Mouse (Mus musculus) midbrain, embryonic 13.5 days (tissue): ENCODE measurements around the gene Il11ra1. TPM values are rescaled to one million over a fixed set of nuclear protein-coding genes. Genes with fewer than 3 reads are reported as not detected.
A peak's percentile ranks its signal among the peaks of the same experiment; 100 is the strongest.

Experiments used
- ATAC-seq: fragments of 200-750 bp; cut with Nextera tagmentation; 2 replicates; pipeline ENCODE4 v1.8.0; 2017; ENCODE audit warnings: mild to moderate bottlenecking, moderate TSS enrichment, moderate library complexity
- H3K27ac ChIP-seq: fragments of 300-500 bp; sonication (generic); 2 replicates; pipeline ENCODE4 v1.5.1; 2015; ENCODE audit warnings: inconsistent platforms, mild to moderate bottlenecking, moderate library complexity
- H3K27me3 ChIP-seq: fragments of 300-500 bp; sonication (generic); 2 replicates; pipeline ENCODE4 v1.6.1; 2015; ENCODE audit warnings: mild to moderate bottlenecking, inconsistent platforms
- H3K36me3 ChIP-seq: fragments of 300-500 bp; sonication (generic); 2 replicates; pipeline ENCODE4 v1.6.1; 2015; ENCODE audit warnings: mild to moderate bottlenecking, inconsistent platforms
- H3K4me1 ChIP-seq: fragments of 300-500 bp; sonication (generic); replicated peaks from 2 replicates; pipeline ENCODE4 v1.6.1; 2015; ENCODE audit warnings: inconsistent platforms
- H3K4me2 ChIP-seq: fragments of 300-500 bp; sonication (generic); replicated peaks from 2 replicates; pipeline ENCODE4 v1.6.1; 2015; ENCODE audit warnings: moderate library complexity, mild to moderate bottlenecking, inconsistent platforms
- H3K4me3 ChIP-seq: fragments of 300-500 bp; sonication (generic); replicated peaks from 2 replicates; pipeline ENCODE4 v1.5.1; 2015; ENCODE audit warnings: mild to moderate bottlenecking, inconsistent platforms
- H3K9ac ChIP-seq: fragments of 300-500 bp; sonication (generic); replicated peaks from 2 replicates; pipeline ENCODE4 v1.6.1; 2015; ENCODE audit warnings: mild to moderate bottlenecking, inconsistent platforms
- H3K9me3 ChIP-seq: fragments of 300-500 bp; sonication (generic); 2 replicates; pipeline ENCODE4 v1.6.1; 2016; ENCODE audit warnings: mild to moderate bottlenecking, inconsistent platforms
- WGBS: fragments of 180-500 bp; shearing (Covaris S2); methylation state at CpG from one replicate; pipeline ENCODE4 v1.1.7; 2015; 5-methylcytosine and 5-hydroxymethylcytosine counted together
- polyA plus RNA-seq: library from polyadenylated mRNA; unstranded; fragments of >200 nt; fragmentation: Nextera tagmentation; extraction: Ambion mirVana; gene quantifications from 2 replicates; pipeline ENCODE4 v1.2.1, GENCODE M21; 2015

Gene Il11ra1
- polyA plus RNA-seq, 1 experiment from 2014 or later = 34.0 TPM

DNA sequence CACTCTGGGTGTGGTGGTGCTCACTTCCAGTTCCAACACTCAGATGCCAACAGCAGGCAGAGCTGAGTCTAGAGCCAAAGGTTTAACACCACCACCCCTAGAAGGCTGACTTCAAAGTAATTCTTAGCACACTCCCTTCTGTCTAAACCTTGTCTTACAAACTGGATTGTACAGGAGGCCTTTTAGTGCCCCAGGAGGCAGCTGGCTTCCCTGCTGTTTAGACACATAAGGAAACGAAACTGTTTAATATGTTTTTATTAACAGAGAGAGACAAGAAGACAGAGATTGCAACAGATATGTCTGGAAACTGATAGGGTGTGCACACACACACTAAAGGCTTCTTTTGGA, 38.4 kb downstream of the Il11ra1 start:
- Histone ChIP-seq H3K36me3 (peaks cover 13% of the 10 kb centered on the region; the same call in 1 of the 2 replicates), H3K4me3 (no peak overlapping the region), H3K9me3 (no peaks in the 10 kb centered on the region), H3K4me2 (no peak overlapping the region), H3K27me3 (peaks cover 10% of the 10 kb centered on the region; the same call in 1 of the 2 replicates), H3K9ac (no peak overlapping the region), H3K4me1 (peaks cover 21% of the 10 kb centered on the region), H3K27ac (no peak overlapping the region)
- no peak for ATAC-seq
- WGBS = 65% methylated on average over 1 of the region's 1 CpGs

- H3K27me3 ChIP-seq = peaks cover 3% of the 10 kb centered on the region; the same call in 1 of the 2 replicates
- no peak overlapping the region for H3K4me3 ChIP-seq
- no peak for ATAC-seq
- no peaks in the 10 kb centered on the region for H3K9me3 ChIP-seq
- H3K4me1 ChIP-seq = peaks cover 21% of the 10 kb centered on the region
- peaks cover 13% of the 10 kb centered on the region; the same call in 1 of the 2 replicates for H3K36me3 ChIP-seq
- H3K9ac ChIP-seq = no peak overlapping the region
- H3K27ac ChIP-seq = no peak overlapping the region
- H3K4me2 ChIP-seq = peak overlapping the region; percentile 83
- 95% methylated on average over 13 of the region's 13 CpGs for WGBS
Measured at GRCm38 (mm10) chr4:41739260-41739659, 39.5 kb downstream of the Il11ra1 start.

- H3K4me2 ChIP-seq = peak overlapping the region; percentile 83
- peak overlapping the region; percentile 79 for H3K9ac ChIP-seq
- ATAC-seq = peak; percentile 89
- H3K36me3 ChIP-seq = peaks cover 13% of the 10 kb centered on the region; the same call in 1 of the 2 replicates
- H3K27me3 ChIP-seq = peaks cover 3% of the 10 kb centered on the region; the same call in 1 of the 2 replicates
- WGBS = 1% methylated on average over 48 of the region's 48 CpGs
- H3K4me3 ChIP-seq = peak overlapping the region; percentile 64
- H3K4me1 ChIP-seq = peaks cover 21% of the 10 kb centered on the region
- H3K9me3 ChIP-seq = no peaks in the 10 kb centered on the region
- peak overlapping the region; percentile 81 for H3K27ac ChIP-seq
Measured at GRCm38 (mm10) chr4:41740380-41741157, 40.8 kb downstream of the Il11ra1 start.

GRCm38 (mm10) chr4:41741158-41741560, 41.4 kb downstream of the Il11ra1 start:
- under 1% methylated on average over 27 of the region's 27 CpGs for WGBS
- peak overlapping the region; percentile 64 for H3K4me3 ChIP-seq
- peak; percentile 96 for ATAC-seq
- H3K4me2 ChIP-seq = peak overlapping the region; percentile 83
- peaks cover 13% of the 10 kb centered on the region; the same call in 1 of the 2 replicates for H3K36me3 ChIP-seq
- peak overlapping the region; percentile 79 for H3K9ac ChIP-seq
- peaks cover 21% of the 10 kb centered on the region for H3K4me1 ChIP-seq
- H3K27ac ChIP-seq = peak overlapping the region; percentile 81
- H3K9me3 ChIP-seq = peaks cover 4% of the 10 kb centered on the region; the same call in 1 of the 2 replicates
- peaks cover 3% of the 10 kb centered on the region; the same call in 1 of the 2 replicates for H3K27me3 ChIP-seq

DNA sequence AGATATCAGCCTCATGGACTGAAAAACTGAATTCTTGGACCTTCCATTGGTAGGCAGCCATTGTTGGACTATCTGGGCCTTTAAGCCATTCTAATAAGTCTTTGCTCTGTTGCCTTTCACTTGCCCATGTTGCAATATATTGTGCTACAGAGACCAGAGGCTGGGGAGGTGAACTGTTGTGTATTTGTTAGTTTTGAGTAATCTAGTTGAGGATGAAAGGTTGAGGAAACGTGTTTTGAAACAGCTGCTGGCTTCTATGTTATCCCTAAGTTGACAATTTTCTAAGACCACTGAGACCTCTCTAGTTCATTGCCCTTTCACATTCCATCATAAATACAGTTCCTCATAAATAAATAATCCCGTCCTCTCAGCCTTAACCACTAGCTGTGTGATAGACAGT, 44.3 kb downstream of the Il11ra1 start:
- peaks cover 3% of the 10 kb centered on the region; the same call in 1 of the 2 replicates for H3K27me3 ChIP-seq
- 72% methylated on average over 2 of the region's 2 CpGs for WGBS
- H3K4me1 ChIP-seq = peaks cover 20% of the 10 kb centered on the region
- peaks cover 15% of the 10 kb centered on the region for H3K9me3 ChIP-seq
- H3K4me2 ChIP-seq = no peak overlapping the region
- H3K4me3 ChIP-seq = no peak overlapping the region
- no peak overlapping the region for H3K27ac ChIP-seq
- ATAC-seq = no peak
- 0 out of 2 replicates have a peak, but pooled peaks cover 5% of the 10 kb centered on the region for H3K36me3 ChIP-seq
- H3K9ac ChIP-seq = no peak overlapping the region

- Histone ChIP-seq H3K36me3 (no peaks in the 10 kb centered on the region), H3K4me3 (no peak overlapping the region), H3K4me2 (no peak overlapping the region), H3K27me3 (peaks cover 3% of the 10 kb centered on the region; the same call in 1 of the 2 replicates), H3K9ac (no peak overlapping the region), H3K4me1 (peaks cover 11% of the 10 kb centered on the region), H3K27ac (no peak overlapping the region), H3K9me3 (peaks cover 15% of the 10 kb centered on the region)
- ATAC-seq = no peak
- WGBS = 82% methylated on average over 1 of the region's 1 CpGs
Measured at GRCm38 (mm10) chr4:41745021-41745420, 45.2 kb downstream of the Il11ra1 start.

GRCm38 (mm10) chr4:41754797-41755337, 55.1 kb downstream of the Il11ra1 start, which contains the start of gene Galt:
Gene Galt, plus strand, starts transcription at chr4:41755228.
- Histone ChIP-seq H3K4me1 (peaks cover 20% of the 10 kb centered on the region), H3K27me3 (no peaks in the 10 kb centered on the region), H3K4me2 (peak within 1 kb of the TSS; percentile 93), H3K9me3 (no peaks in the 10 kb centered on the region), H3K27ac (peak within 1 kb of the TSS; percentile 77), H3K4me3 (peak within 1 kb of the TSS; percentile 77), H3K36me3 (peaks cover 7% of the 10 kb centered on the region), H3K9ac (peak within 1 kb of the TSS; percentile 76)
- peak; percentile 68 for ATAC-seq
- 14% methylated on average over 14 of the region's 14 CpGs for WGBS

GRCm38 (mm10) chr4:41755338-41756305, 55.8 kb downstream of the Il11ra1 start, which contains the start of gene Sigmar1:
Gene Sigmar1, minus strand, starts transcription at chr4:41756157.
- peak within 1 kb of the TSS; percentile 76 for H3K9ac ChIP-seq
- no peaks in the 10 kb centered on the region for H3K27me3 ChIP-seq
- peak; percentile 71 for ATAC-seq
- WGBS = under 1% methylated on average over 57 of the region's 57 CpGs
- peaks cover 7% of the 10 kb centered on the region for H3K36me3 ChIP-seq
- H3K27ac ChIP-seq = peak within 1 kb of the TSS; percentile 77
- no peaks in the 10 kb centered on the region for H3K9me3 ChIP-seq
- peaks cover 28% of the 10 kb centered on the region for H3K4me1 ChIP-seq
- peak within 1 kb of the TSS; percentile 93 for H3K4me2 ChIP-seq
- peak within 1 kb of the TSS; percentile 77 for H3K4me3 ChIP-seq

GRCm38 (mm10) chr4:41756440-41756839, 56.7 kb downstream of the Il11ra1 start:
- no peak overlapping the region for H3K27ac ChIP-seq
- peaks cover 7% of the 10 kb centered on the region for H3K36me3 ChIP-seq
- peaks cover 36% of the 10 kb centered on the region for H3K4me1 ChIP-seq
- no peak; the same call in 1 of the 2 replicates for ATAC-seq
- H3K4me2 ChIP-seq = peak overlapping the region; percentile 93
- H3K4me3 ChIP-seq = peak overlapping the region; percentile 77
- WGBS = 83% methylated on average over 8 of the region's 8 CpGs
- no peaks in the 10 kb centered on the region for H3K9me3 ChIP-seq
- H3K9ac ChIP-seq = peak overlapping the region; percentile 76
- no peaks in the 10 kb centered on the region for H3K27me3 ChIP-seq

DNA sequence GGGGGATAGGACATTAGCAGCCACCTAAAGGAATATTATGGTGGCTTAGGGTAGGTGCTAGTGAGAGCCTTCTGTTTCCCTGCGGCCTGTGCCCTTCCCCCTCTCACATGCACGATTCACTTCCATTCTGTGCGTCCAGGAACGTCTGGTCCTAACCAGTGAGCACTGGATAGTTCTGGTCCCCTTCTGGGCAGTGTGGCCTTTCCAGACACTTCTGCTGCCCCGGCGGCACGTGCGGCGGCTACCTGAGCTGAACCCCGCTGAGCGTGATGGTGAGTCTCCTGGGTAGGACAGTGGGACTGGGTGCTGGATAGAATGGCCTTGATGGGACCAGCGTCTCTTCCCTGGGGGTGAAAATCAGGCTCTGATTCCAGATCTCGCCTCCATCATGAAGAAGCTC, 57.5 kb downstream of the Il11ra1 start:
- no peaks in the 10 kb centered on the region for H3K9me3 ChIP-seq
- H3K4me3 ChIP-seq = no peak overlapping the region
- 91% methylated on average over 13 of the region's 13 CpGs for WGBS
- H3K9ac ChIP-seq = no peak overlapping the region; the same call in 1 of the 2 replicates
- no peaks in the 10 kb centered on the region for H3K27me3 ChIP-seq
- H3K36me3 ChIP-seq = peaks cover 7% of the 10 kb centered on the region
- ATAC-seq = no peak
- H3K27ac ChIP-seq = no peak overlapping the region
- H3K4me1 ChIP-seq = peaks cover 45% of the 10 kb centered on the region
- no peak overlapping the region for H3K4me2 ChIP-seq

GRCm38 (mm10) chr4:41758021-41758420, 58.2 kb downstream of the Il11ra1 start:
- Histone ChIP-seq H3K27me3 (no peaks in the 10 kb centered on the region), H3K4me2 (no peak overlapping the region), H3K9me3 (no peaks in the 10 kb centered on the region), H3K4me1 (peaks cover 51% of the 10 kb centered on the region), H3K27ac (no peak overlapping the region), H3K4me3 (no peak overlapping the region), H3K36me3 (peaks cover 7% of the 10 kb centered on the region), H3K9ac (no peak overlapping the region)
- no peak for ATAC-seq
- WGBS = 87% methylated on average over 11 of the region's 11 CpGs
